Mouse (Mus musculus) urinary bladder, postnatal 4 days (tissue): Measurements from ENCODE around the gene Smo.
"Not testable (repeated sequence)": the region's sequence is repeated elsewhere in the genome, so short reads cannot be mapped to it uniquely, and the experiment has no call there.

Source experiments
- DNase-seq, 2 experiments: peaks; one replicate each; pipeline ENCODE4 v3.0.0; 2021 to 2022; ENCODE audit warnings: low spot score in 2 of 2

The Smo gene

DNA sequence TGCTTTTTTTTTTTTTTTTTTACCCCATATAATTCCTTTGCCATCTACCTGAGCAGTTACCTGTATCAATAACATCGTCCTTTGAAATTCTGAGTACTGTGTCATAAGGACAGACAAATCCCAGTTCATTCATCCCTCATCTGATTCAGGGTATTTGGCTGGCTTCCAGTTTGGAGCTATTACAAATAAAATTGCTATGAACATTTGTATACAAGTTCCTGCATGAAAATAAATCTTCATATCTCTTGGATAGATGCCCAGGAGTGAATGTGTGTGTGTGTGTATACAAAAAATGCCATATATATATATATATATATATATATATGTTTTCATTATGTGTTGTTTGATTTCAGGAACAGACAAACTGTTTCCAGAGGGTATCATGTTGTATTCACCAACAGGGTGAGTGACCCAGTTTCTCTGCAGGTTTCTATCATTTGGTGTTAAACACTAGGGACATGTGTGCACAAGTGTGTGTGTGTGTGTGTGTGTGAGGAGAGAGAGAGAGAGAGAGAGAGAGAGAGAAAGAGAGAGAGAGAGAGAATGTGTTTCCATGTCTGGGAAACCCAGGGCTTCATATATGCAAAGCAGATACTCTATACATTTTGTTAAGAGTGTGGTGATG lies 8.6 kb upstream of the Smo start:
- no peak for DNase-seq

DNA sequence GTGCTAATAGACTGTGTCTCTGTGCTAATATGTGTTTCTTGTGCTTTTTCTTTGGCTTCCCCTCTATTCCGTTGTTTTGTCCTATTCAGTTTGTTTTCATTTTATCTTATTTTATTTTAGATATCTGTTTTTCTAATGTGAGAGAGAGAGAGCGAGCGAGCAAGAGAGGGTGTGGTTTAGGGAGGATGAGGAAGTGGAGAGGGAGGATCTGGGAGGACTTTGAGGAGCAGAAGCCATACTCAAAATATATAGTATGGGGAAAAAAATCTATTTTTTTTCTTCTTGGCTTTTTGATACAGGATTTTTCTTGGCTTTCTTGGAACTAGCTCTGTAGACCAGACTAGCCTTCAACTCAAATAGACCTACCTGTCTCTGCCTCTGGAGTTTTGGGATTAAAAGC lies 7.3 kb upstream of the Smo start:
- no peak for DNase-seq

DNA sequence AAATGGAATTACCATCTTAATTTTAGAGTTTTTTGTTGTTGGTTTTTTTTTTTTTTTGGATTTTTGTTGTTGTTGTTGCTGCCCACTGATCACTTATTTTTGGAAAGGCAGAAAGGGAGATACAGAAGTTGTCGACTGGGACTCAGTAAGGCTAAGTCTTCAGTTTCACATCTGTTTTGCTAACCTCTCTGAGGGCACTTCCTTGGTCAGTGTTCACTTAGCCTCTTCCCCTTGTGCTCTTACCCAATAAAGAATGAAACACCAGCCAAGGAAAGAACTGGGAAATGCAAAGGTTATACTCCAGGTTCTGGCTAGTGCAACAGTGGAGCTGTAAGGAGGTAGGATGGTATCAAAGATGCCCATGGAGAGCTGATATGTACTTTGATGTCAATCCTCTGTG lies 5.8 kb upstream of the Smo start:
- DNase-seq: no peak

DNA sequence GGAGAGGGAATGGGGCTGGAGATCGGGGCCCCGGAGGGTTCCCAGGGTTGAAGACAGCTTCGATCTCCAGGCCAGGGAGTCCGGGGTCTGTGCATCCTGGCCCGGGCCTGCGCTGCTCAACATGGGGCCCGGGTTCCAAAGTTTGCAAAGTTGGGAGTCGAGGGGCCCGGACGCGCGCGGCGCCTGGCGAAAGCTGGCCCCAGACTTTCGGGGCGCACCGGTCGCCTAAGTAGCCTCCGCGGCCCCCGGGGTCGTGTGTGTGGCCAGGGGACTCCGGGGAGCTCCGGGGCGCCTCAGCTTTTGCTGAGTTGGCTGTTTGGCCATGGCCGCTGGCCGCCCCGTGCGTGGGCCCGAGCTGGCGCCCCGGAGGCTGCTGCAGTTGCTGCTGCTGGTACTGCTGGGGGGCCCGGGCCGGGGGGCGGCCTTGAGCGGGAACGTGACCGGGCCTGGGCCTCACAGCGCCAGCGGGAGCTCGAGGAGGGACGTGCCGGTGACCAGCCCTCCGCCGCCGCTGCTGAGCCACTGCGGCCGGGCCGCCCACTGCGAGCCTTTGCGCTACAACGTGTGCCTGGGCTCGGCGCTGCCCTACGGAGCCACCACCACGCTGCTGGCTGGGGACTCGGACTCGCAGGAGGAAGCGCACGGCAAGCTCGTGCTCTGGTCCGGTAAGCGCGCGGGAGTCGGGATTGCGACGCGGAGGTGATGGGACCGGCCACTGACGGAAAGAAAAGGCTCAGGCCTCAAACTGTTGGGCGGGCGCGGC lies 567 bp downstream of the Smo start:
- peak; percentile 62 to 68 for DNase-seq

DNA sequence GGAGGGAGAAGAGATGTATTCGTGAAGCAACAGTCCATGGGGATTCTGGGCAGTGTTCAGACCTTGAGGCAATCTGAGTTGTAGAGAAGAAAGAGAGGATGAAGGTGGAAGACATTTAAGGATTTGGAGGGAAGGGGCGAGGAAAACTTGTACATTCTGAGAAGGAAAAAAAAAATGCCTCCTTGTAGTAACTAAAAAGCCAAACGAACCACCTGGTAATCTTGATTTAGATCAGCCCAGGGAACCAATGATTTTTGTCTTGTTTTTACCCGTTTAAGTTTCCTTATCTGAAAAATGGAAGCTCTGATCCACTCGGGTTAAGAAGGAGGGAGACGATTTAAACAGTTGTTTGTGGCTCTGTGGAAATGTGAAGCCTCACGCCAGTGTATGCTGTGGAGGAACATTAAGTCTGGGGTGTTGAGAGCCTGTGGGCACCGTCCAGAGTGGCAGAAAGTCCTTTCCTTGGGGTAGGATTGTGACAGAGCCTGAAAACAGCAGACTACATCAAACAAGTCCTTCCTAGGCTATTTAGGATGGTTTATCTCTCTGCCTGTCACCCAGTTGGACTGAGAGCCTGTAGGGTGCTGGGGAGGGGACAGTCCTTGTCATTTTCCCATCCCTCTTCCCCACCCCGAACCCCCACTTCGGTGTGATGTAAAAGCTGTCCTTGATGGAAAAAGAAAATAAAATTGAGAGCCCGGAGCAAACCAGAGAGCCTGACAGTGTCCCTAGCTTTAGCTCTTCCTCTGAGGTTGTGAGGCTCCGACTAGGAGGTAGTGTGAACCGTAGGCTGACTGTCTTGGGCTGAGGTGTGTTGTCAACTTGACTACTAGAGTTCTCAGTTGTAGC lies 1.5 kb downstream of the Smo start:
- DNase-seq: no peak

DNA sequence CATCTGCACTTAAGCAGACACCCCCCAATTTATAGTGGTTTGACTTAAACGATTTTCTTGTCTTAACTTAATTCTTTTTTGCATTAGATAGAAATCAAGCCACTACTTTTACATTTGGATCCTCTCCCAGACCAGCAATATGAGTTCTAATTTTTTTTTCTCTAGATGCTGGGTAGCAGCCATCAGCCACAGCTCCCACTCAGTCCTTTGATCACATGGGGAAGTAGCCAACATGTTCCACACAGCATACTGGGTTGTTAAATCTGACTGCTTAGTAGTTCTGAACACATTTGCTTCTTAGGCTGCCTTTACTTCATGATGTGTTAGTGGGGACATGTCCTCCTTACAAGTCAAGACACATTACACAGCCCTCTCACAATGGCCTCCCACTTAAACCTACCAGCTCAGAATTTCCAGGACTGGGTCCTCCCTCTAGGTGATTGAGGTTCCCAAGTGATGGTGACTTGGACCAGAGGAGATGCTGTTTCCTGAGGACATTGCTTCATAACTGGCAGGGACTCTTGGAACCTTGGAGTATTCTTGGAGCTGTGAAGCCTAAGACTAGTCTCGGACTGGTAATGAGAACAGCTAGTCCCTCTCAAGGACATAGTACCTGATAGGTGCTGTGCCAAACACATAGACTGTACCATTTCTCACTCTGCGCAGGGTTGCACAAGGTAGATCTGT lies 16.3 kb downstream of the Smo start:
- DNase-seq: no peak

DNA sequence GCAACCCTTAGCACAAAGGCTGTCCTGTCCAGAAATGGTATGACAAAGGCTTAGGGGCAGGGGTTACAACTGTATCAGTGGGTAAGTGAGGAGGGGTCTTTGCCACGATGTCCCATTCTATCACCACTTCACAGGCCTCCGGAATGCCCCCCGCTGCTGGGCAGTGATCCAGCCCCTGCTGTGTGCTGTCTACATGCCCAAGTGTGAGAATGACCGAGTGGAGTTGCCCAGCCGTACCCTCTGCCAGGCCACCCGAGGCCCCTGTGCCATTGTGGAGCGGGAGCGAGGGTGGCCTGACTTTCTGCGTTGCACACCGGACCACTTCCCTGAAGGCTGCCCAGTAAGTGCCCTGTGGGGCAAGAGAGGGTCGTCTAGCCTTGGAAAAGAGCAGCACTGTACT lies 18.0 kb downstream of the Smo start:
- no peak for DNase-seq

DNA sequence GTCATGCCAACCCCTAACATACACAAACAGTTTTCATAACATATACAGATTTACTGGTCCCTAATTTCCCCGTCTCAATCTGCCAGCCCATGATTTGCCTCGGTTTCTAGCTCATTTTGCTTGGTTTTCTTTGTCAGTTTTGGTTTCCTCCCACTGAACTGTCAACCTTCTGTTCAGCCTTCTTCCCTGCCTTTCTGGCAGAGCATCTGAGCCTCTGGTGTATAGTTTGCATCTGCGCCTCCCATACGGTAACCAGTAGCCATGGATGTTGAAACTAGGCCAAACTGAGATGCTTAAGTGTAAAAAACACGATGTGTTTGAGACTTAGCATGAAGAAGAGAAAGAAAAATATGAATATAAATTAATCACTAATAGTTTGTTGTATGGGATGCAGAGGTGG lies 20.7 kb downstream of the Smo start:
- no peak for DNase-seq

DNA sequence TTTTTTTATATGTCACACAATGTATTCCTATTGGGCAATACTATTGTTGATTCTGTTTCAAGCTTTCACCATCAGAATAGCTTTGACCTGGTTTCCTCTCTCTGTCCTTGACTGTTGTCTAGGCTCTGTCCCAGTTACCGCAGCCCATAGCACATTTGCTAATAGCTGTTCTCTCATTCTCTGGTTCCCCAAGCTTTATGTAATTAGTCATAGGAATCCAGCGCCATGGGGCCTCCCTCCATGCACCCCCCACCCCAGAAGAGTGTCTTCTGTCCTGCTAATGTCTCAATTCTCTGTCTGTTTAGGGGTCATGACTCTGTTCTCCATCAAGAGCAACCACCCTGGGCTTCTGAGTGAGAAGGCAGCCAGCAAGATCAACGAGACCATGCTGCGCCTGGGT lies 21.2 kb downstream of the Smo start:
- no peak for DNase-seq

DNA sequence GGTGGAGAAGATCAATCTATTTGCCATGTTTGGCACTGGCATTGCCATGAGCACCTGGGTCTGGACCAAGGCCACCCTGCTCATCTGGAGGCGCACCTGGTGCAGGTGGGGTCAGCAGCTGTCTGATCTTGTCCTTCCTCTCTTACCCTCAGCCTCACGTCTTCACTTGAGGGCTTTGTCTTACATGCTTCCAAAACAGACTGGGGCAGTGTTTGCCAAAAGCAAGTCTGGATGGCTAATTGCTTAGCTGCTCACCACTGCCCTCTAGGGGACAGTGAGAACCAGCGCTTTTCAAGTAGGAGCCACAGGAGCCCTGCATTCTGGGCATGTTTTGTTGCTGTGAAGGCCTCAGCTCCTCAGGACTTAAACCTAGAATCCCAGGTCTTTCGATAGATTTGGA lies 23.1 kb downstream of the Smo start:
- peak; percentile 42 to 68 for DNase-seq

DNA sequence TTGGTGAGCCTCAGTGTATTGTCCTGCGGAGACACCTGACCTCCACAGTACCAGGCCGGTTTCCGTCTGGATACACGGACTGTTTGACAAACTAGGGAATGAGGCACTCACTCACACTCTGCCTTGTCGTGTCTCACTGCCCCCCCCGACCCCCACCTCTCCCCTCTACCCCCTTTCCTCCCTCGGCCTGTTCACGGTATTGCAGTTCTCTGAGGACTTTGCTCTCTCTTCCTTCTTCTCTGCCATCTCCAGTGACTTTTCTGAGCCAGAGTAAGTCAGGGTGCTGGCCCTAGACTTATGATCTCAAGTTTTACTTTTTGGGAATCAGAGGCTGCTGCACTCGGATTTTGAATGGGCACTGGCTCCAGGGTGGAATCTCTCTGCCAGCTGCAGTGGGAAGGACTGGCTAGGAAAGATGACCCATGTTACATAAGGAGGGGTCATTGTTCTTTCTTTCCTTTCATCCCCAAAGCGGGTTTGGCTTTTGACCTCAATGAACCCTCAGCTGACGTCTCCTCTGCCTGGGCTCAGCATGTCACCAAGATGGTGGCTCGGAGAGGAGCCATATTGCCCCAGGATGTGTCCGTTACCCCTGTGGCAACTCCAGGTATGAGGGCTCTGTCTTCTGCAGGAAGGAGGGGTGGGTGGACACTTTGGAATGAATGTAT lies 23.8 kb downstream of the Smo start:
- DNase-seq: no peak

DNA sequence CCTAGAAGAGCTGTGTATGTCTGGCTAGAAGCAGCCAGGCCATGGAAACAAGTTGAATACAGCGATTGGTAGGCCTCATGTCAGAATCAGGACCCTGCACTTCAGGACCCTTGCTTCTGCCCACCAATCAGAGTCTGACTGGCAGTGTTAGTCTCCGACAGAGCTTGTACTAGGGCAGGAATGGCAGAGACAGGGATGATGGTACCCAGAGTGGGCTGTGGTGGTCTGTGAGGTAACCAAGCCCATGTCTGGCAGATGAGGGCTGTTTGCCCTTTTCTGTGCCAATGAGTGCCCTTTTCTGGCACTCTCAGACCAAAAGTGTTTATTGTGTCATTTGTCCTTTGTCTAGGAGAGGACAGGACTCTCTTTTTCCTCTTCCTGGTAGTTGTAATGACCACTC lies 25.1 kb downstream of the Smo start:
- DNase-seq: not testable (repeated sequence)

DNA sequence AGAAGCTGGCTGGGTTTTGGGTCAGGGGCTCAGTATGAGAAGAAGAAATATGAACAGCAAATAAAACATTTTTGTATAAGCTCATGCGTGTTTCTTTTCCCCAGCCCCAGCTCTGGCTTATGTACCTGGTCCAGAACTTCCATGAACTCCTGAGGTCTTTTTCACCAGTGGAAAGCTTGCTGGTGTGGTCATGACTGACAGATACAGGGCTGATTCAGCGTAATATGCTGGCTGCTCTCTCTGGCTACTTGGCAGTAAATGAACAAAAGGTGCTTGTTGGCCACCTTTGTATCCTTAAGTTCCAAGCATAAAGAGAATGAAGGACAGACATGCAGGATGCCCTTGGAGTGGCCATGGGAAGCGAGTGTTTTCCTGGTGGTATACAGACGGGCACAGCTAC lies 26.0 kb downstream of the Smo start:
- DNase-seq: no peak

DNA sequence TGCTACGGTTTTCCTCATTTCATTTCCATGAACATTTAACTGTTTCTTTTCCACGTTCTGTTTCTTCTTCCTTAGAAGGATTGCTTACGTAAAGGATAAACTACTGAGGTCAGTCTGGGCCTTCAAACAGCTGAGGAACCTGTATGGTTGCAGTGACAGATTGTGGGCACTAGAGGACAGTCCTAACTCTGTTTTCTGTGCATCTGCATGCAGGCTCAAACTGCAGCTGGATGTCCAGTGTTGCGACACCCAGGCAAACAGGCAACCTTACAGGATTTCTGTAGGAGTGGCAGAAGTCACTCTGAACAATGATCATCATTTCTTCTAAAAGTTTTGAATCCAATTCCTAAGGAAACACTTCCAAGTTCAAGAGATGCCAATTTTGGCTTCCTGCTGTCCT lies 27.2 kb downstream of the Smo start:
- no peak for DNase-seq

DNA sequence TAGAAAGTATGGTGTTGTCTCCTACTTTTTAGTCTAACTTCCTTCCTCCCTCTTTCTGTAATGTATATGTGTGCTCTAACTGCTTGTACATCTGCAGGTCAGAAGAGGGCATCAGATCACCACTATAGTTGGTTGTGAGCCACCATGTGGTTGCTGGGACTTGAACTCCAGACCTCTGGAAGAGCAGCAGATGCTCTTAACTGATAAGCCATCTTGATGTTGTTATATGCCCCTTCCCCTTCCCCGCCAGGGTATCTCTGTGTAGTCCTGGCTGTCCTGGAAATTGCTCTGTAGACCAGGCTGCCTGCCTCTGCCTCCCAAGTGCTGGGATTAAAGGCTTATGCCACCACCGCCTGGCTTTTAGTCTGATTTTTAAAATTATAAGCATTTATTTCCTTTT lies 31.6 kb downstream of the Smo start:
- DNase-seq: no peak

DNA sequence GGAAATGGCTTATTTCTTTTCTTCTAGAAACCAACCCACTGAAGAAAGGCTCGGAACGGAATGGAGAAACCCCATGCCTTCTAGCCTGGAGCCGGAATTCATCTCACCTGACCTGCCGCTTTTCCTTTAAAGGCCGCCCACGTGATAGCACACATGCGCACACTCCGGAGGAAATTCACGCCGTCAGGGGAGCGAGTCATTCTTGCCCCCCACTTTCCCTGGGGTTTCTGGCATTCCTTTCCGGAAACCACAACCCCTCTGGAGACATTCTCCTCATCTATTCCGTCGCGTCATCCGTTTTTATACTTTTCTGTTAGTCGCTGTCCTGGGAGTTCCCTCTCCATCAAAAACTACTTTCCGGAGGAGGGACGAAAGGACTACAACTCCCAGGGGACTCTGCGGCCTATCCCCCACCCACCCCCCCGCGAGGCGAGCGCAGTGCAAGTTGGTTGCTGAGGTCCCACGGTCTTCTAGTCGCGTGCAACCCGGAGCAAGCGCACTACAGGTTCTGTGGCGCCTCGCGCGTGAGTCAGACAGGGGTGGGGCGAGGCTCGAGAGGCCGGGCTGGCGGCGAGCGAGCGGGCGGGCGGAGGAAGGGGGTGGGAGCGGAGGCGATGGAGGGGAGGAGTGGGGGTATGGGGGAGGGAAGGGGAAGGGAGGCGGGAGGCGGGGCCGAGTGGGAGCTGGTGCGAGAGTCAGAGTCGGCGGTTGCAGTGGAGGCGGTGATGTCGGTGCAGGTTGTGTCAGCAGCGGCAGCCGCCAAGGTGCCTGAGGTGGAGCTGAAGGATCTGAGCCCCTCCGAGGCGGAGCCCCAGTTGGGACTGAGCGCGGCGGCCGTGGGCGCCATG lies 32.7 kb downstream of the Smo start, which contains the start of gene Ahcyl2:
Gene Ahcyl2 (plus strand): TSS at position 199 of the 848 bp plus-strand sequence.
- peak; percentile 96 for DNase-seq

DNA sequence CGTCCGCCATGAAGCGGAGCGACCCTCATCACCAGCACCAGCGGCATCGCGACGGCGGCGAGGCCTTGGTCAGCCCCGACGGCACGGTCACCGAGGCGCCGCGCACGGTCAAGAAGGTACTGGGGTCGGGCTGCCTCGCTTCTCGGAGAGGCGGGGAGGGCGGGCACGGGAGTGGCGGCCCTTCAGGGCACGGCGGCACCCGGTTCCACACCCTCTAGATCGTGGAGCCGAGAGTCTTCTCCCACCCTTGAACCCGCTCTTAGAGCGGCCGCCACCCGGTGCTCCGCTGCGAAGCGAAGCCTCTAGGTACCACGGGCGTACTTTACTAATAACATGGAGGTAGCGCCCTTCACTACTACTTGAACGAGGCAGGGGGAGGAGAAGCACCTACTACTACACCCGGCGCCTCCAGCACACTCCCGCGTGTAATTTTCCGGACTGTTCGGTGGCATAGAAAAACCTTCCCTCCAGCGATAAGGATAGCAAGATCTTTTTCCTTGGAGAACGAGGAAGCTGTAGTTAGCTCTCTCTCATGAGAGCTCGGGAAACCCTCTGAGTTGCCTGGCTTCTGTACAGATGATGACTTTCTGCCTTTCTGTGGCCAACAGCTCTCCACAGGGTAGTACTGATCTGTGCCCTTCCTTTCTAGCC lies 33.6 kb downstream of the Smo start:
- DNase-seq: peak in 1 of 2 experiments; percentile 63

DNA sequence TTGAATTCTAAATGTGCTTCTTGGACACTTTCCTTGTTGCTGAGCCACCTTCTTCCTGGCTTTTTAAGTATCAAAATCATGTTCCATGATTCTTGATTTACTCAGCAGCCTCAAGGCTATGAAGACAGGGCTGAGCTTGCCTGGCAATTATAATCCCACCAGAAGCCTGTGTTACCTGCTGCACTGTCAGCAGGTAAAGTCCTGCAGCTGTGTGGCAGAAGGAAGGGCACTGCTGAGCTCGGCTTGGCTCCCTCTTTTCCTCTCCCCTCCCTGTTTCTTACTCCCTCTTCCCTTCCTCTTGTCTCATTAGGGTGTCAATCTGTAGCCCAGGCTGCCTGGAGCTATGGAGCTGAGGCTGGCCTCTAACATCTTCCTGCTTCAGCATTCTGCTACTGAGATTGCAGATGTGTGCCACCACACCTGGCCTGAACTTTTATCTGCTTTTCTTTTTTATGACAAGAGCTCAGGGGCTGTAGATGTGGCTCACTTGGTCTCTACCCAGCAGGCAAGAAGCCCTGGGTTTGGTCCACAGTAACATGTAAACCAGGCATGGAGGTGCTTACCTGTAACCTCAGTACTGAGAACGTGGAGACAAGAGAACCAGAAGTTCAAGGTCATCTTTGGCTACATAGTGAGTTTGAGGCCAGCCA lies 35.5 kb downstream of the Smo start:
- DNase-seq: no peak

DNA sequence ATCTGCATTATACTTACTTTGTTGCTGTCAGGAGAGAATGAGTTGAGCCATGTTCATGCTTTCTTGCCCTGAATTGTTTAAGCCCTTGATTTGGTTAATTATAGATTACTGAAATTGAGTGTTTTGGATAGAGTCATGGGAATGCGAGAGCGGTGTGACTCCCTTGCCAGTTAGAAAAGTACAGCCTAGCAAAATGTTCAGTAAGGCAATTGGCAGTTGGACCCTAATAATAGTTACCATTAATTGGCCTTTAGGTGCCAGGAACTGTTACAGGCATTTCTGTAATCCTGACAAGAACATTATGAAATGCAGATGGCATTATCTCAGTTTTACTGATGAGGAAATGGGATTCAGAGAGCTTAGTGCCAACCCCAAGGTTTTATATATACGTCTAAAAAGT lies 36.9 kb downstream of the Smo start:
- DNase-seq: no peak

DNA sequence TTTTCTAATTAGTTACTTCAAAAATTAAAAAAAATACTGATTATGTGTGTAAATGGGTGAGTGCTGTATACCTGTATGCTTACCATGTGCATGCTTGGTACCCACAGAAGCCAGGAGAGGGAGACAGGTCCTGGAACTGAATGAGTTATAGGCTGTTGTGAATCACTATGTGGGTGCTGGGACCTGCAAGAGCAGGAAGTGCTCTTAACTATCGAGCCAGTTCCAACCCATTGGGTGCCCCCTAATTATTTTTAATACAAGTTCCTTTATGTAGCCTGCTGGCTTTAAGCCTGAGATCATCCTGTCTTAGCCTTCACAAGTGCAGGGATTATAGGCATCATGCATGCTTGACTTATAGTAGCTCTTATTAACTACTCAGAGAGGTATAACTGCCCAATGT lies 38.9 kb downstream of the Smo start:
- no peak for DNase-seq
